Mouse (Mus musculus): ENCODE data around the gene Cdh12.
"Not testable (repeated sequence)": the region's sequence is repeated elsewhere in the genome, so short reads cannot be mapped to it uniquely, and the experiment has no call there.

Cdh12 gene

DNA sequence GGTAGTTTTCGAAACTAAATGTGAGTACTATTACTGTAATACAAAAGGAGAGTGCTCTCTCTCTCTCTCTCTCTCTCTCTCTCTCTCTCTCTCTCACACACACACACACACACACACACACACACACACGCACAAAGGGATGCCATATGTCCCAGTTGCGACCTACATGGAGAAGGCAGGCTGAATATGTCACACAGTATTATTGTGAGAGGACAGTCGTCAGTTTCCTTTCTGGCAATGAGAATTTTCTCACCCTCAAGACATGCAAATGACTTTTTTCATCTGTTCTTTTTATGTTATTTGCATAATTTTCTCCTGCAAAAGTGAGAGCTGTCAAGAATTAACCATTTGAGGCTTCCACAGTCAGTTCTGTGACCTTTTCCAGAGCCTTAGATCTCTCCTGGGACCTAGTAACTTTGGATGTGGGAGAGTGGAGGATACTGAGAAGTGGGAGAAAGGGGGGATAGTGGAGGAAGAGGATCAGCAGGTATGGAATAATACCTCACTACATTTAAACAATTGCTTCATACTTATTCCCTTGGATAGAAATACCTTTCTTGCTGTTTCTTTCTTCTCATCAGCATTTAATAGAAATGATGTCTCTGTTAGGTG lies 660.9 kb downstream of the Cdh12 start:
- DNase-seq (ENCODE audit: low spot score) = no peak

DNA sequence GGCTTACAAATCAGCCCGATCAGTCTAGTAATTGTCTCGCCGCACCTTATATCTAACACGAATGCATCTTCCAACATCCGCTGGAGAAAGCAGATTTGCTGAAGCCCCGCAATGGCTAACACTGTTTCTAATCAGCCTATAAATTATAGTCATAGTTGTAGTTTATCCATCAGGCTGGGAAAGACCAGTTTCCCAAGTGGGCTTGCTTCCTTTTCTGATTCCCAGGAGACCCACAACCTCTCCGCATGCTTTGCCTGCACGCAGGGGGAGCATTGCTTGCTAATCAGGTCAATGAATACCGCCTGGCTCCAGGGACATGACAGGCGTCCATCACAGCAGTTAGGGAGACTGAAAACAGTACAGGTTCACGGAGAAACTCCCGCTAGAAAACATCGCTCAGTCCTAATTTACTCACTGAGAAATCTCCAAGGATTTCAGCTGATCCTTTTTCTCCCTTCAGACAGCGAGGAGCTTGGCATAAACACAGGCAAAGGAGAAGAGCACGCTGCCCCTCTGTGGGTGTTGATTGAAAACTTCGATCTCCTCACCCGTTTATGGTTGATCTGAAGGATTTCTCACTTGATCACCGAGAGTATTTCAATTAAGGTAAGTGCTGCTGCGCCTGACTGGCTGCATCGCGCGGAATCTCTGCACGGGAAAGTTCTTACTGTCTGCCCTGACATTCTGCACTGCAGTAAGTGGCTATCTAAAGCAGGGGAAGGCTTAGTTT lies 662.0 kb downstream of the Cdh12 start:
- DNase-seq (ENCODE audit: low spot score) = no peak

DNA sequence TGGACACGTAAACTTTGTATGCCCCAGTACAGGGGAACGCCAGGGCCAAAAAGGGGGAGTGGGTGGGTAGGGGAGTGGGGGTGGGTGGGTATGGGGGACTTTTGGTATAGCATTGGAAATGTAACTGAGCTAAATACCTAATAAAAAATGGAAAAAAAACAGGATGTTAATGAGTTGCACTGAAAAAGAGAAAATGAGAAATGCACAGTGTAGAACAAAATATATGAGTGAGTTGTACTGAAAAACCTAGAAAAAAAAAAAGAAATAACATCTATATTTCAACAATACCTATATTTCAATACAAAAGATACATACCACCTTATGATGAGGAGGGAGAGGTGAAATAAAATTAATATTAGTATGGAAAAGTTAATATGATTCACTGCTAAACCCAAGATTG lies 665.7 kb downstream of the Cdh12 start:
- peak; percentile 35 for DNase-seq (ENCODE audit: low spot score)

DNA sequence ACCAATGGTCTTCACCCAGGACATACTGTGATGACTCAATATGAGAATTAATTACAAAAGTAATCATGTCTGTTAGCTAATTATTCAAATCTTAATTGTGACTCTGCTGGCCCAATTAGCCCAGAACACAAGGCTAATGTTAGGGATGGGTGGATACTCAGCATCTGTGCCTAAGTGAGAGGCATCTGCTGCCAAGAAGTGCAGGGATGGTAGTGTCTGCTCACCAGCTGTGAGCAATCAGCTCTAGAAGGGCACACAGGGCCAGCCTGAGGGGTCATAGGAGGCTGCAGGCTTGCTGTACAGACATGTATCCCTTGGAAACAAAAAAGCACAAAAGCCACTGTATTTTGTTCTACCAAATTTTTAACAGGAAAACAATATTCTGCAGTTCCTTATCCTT lies 681.6 kb downstream of the Cdh12 start:
- no peak for DNase-seq (ENCODE audit: low spot score)

DNA sequence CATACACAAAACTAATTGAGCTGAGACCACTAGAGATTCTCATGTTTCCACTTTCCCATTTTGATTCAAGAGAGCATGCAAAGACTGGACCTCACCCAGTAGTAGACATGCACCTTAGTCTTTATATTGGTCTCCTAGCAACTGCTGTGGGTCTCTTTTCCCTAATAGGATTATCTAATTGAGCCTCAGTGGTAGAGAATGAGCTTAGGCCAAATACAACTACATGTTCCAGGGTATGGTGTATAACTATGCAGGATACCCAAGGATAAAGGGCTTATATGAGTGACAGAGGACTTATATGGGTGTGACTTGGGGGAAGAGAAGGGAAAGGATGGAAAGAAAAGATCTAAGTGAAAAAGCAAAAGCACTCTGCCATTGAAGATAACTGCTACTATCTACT lies 683.9 kb downstream of the Cdh12 start:
- no peak for DNase-seq (ENCODE audit: low spot score)

DNA sequence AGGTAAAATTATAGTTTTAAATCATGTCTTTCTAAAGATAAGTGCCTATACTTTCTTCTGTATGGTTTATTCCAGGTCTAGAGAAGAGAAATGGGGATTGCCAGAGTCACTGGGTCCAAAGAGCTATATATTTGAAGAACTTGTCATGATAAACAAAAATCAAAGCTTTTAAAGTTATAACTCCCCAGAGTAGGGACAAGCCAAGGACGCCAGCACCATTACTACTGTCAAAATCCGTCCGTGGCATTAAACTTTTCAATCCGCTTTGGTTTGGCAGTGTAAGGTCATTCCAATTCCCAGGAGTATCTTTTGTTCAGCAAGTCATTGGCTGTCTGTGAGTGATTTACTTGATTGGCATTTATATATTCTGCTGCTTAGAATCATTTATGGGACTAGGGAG lies 697.8 kb downstream of the Cdh12 start:
- no peak for DNase-seq (ENCODE audit: low spot score)

DNA sequence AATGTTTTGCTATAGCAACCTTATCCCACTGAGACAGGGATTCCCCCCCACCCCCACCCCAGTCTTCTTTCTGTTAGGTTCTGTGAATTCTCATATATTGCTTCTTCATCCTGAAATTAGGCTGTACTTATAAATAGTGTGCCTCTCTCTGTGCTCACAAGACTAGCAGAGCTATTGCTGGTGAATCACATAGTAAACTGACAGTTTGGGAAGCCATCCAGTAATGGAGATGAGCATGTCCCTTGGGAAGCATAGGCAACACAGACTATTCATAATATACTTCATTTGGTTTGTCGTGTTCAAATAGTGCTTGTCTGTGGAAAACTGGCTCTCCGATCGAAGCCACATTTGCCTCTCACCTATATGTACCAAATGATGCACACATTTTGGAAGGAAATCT lies 704.5 kb downstream of the Cdh12 start:
- DNase-seq (ENCODE audit: low spot score) = no peak

DNA sequence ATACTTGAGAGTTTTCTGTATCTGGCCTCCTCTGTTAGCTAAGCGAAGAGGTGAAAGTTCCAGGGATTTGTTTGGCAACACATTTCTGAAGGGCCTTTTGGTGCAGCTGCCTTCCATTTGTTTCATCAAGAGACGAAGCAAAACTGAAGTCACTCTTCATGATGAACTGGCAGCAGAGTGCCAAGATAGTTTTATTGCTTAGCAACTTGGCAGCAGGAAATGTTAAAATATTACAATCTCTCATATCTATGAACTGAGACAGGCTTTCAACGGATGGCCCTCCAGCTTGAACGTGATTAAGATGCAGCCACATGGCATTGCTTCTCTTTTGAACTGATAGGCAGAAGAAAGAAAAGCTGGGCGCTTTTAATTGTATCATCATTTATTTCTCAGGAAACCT lies 730.7 kb downstream of the Cdh12 start:
- no peak for DNase-seq (ENCODE audit: low spot score)

DNA sequence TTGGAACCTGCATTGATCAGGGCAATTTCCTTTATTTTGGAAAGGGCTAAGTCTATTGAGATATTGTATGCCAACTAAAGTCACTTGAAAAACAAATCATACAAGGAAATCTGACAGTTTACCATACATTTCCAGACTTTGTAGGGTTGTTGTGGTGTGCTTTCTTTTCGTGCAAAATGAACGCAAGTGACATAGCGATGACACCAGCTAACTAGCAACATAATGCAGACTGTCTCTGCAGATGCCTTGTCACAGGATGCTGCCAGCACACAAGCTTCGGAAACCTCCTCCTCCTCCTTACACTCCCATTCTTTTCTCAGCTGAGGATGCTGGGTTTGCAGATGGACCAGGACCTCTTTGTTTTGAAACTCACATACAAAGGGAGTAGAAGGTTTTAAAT lies 731.1 kb downstream of the Cdh12 start:
- DNase-seq (ENCODE audit: low spot score) = no peak

DNA sequence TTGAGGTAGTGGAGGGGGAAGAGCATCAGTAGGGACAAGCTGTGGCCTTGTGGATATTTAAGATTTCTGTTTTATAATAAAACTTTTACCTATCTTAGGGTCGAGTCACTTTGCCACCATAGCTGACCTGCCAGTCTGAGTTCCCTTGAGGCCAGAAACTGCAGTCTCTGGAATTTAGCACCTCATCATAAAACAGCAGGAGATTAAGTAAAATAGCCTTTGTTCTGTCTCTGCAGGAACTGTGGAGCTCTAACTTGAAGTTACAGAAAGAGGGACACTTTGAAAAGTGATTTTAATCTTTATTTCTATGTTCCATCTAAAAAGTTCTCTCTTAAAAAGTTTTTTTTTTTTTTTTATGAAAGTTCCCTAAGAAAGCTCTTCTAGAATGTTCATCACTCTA lies 736.7 kb downstream of the Cdh12 start:
- DNase-seq (ENCODE audit: low spot score) = no peak

DNA sequence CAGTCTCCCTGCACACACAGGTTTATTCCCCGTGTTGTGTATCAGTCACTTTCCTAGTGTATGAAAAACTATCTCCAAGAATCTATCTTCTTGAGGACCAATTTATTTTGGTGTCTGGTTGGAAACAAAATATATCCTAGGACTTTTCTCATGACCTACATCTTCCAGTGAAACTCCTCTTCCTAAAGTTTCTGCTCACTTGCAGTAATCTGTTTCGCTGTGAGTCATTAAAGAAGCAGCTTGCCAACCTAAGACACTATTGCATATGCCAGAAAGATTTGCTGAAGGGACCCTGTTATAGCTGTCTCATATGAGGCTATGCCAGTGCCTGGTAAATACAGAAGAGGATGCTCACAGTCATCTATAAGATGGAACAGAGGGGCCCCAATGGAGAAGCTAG lies 761.0 kb downstream of the Cdh12 start:
- DNase-seq (ENCODE audit: low spot score) = not testable (repeated sequence)

DNA sequence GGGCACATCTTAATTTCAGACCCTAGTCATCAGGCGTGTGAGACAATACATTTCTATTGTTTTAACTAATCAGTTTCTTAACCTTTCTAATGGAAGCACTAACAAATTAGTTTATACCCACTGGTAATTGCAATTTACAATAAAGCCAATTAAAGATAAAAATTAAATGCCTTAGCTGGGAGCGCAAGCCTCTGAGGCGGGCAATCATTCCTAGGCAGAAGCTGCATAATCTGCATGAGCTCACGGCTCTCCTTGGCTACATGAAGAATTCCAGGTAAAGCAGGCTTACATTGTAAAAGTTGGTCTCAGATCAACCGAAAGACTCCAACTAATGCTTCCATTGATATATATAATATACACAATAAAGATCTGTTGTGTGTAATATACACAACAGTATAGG lies 773.9 kb downstream of the Cdh12 start:
- no peak for DNase-seq (ENCODE audit: low spot score)

DNA sequence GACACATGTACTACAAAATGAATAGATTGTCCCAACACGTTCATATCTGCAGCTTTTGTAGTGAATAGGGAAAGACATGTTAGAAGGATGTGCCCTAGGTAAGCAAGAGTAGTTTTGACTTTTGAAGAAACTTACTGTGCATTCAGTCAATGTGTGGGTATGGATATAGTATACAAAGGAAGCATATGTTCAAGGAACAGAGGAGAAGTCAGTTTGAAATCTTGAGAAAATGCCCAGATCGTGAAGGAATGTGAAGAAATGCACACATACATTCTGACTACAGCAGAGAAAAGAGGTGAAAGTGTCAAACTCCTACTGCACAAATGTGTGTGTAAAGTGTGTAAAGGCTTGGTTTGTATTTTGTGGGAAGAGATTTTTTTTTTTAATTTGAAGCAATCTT lies 812.3 kb downstream of the Cdh12 start:
- no peak for DNase-seq (ENCODE audit: low spot score)

DNA sequence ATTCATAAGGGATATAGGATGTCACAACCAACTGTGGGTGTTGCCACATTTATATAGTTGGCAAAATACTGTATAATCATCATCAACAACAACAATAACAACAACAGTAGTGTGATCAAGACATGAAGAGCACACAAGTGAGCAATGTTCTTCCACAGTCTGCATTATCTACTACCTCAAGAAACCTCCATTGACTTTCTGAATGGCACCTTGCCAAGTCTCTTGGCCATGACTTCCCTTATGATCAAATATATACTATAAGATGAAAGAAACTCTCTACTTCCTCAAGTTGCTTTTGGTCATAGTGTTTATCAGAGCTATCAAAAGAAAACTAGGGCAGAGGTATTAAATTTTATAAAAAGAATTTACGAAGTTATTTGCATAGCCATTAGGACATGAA lies 820.8 kb downstream of the Cdh12 start:
- no peak for DNase-seq (ENCODE audit: low spot score)

DNA sequence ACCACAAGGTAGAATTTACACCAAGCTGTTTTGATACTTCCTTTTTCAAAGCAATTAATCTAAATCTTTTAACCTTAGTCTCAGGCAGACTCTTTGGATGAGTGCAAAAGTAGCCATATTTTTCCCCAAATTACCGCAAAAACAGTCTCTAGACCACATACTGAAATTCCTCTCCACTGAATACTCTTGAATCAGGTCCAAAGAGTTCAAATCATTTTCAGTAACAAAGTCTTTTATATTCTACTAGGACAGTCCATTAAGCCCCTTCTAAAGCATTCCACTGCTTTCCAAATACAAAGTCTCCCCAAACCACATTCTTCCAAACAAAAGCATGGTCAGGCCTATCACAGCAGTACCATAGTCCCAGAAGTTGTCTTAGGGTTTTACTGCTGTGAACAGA lies 848.0 kb downstream of the Cdh12 start:
- DNase-seq (ENCODE audit: low spot score) = no peak

DNA sequence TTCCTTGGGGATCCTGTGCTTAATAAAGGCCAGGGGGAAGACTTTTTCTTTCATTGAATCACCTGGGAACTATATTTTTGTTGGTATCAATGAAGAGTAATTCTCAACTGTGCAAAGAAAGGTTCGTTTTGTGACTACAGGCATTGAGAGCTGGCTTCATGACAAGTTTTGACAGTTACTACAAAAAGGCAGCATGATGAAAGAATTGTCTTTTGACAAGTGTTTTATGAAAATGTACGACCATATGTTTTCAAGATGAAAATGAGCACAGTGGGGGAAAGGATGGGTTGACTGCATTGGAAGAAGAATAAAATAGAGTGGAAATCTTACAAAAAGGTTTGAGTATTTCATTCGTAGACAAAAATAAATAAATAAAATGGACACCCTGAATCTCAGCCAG lies 866.4 kb downstream of the Cdh12 start:
- no peak for DNase-seq (ENCODE audit: low spot score)

DNA sequence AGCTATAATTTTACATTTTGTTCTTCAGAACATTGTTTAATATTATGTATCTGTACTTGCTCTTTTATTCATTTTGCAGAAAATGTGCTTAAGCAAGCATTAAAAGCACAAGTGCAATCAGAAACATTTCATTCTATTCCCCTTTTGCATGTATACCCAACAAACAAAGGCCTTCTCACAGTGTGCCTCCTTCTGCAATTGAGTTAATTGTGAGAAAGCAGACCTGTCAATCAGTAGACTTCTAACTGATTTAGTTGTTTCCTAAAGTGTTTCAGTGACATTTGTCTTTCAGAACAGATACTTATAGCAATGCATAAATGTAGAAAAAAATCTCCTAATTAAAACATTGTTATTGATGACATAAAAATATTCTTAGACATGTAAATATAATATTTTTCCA lies 894.8 kb downstream of the Cdh12 start:
- no peak for DNase-seq (ENCODE audit: low spot score)

DNA sequence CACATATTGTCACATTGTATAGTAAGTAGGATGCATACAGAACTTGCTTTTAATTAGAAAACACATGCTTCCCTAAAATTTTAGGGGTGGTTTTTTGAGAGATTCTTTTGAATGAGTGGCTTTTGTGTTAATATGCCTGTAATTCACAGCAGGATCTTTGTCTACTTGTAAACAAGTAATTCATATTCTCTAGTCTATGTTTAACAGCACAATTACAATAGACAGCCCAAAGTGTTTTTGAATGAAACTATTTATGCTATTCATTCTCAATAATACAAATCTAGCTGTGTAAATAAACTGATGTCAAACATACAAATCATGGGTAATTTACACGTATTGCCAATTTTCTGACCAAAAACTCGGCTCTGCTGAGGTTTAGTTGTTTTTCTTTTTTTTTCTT lies 895.3 kb downstream of the Cdh12 start:
- no peak for DNase-seq (ENCODE audit: low spot score)

DNA sequence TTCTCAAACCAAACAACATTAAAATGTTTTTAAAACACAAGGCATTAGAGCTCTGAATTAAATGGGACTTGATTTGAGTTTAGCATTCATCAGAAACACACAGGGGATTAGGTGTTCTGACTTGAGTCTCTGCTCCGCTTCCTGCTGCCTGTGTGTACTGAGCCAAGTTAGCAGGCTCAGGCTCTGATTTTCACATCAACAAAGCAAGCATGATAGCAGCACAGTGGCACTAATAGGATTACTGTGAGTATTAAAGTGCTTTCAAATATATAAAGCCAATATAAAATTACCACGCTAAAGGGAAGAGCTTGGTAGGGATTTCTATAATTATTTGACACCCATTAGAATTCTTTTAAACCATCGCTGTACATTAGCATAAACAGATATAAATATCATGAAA lies 895.7 kb downstream of the Cdh12 start:
- no peak for DNase-seq (ENCODE audit: low spot score)

DNA sequence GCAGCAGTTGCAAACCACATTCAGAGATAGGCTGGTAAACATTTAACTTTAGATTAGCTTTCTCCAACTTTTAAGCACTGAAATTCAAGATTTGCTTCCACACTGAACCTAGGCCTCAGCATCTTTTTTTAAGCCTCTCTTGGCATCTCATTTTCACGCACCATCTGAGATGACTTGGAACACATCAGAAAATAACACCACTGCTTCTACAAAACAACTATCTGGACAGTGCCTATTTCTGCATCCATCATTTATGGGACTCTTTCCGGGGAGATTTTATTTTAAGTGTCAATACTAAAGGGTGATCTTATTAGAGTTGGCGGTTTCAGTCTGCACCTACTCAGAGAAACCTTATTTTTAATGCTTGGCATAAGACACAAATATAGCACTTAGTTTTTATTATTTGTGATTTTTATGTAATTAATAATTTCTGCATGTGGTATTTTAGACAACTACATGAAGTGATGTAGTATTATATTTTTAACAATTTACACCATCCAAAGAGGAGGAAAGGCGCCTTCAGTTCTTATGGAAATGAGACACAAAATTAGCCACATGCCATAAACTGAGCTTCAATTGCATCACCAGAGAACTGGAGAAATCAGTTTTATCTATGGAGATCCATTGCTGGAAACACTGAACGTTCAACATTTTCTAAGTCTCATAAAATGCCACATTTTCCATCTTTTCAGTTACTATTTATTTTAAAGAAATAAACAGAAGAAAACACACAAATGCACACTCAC lies 906.5 kb downstream of the Cdh12 start:
- no peak for DNase-seq (ENCODE audit: low spot score)

DNA sequence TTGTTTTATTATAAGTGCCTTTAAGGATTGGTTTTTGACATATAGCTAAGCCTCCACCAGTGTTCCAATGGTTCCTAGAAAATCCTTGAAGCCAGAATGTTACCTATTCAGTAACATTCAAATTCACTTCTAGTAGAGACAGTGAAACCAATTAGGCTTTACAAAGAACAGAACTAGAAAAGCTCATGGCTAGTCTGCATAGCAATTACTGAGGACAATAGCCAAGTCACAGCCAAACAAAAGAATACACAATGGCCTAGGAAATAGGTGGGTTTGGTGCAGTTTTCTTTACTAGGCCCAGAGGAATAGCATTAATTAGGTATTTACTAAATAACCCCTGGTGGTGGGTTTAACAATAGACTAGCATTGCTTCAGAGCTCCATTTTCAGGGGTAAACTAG lies 917.3 kb downstream of the Cdh12 start:
- DNase-seq (ENCODE audit: low spot score) = no peak

DNA sequence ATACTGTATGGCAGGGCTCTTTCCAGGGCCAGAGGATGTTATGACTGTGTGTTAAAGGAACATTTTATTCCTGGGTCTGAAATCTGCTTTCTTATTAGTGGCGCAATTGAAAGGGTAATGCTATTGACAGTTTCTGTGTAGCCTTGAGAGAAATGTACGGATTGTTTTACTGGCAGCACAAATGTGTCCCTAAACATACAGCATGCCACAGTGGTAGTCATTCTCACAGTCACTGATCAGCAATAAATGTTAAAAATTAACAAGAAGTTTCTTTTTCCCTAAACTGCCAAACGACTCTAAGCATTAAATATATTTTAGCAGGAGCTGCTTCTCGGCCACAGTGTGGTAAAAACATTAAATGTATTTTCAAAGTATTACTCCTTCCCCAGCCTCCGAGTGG lies 926.4 kb downstream of the Cdh12 start:
- no peak for DNase-seq (ENCODE audit: low spot score)

DNA sequence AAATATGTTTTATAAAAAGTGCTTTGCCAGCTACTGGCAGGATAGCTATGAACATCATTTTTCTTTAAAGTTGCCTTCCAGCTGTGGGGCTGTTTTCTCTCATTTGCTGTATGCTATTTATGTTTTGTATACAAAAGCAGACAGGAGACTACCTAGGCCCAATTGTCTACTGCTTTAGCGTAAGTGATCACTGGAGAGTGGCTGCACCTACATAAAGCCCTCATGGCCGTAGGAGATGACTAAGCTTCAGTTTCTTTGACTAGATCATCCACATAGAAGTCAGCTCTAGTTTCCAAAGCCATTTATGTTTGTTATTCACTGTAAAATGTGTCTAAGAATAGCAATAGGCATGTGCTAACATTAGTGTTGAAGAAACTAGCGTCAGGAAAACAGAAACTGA lies 926.8 kb downstream of the Cdh12 start:
- no peak for DNase-seq (ENCODE audit: low spot score)

DNA sequence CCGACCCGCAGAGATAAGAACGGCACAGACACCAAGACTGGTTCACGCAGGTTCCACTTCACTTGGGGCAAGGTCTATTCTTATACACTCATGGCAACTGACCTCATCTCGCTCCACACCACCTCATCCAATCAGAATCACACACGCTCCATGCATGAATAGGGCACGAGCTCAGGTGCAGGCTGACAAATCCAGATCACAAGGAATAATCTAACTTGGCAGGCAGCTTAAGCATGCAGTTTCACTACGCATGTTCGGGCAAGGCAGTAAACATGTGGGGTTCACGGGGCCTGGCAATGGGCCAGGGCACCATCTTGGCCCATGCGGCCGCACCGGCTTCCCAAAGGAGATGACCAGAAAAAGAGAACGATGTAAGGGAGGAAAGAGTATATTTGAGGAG lies 942.4 kb downstream of the Cdh12 start:
- DNase-seq (ENCODE audit: low spot score) = not testable (repeated sequence)

All from adipocyte (in vitro differentiated cells).